Mouse (Mus musculus) CD4-positive naive resting alpha-beta T cell, adult 57 days (primary cell): ENCODE measurements around the gene Mapkapk5. TPM values are rescaled to one million over a fixed set of nuclear protein-coding genes. Genes with fewer than 3 reads are reported as not detected.

ENCODE experiments used
- total RNA-seq: library from RNA; stranded (reverse); gene quantifications from one replicate; pipeline ENCODE4 v1.2.4, GENCODE M21; 2023

Gene Mapkapk5
- 92.0 TPM for total RNA-seq

GRCm38 (mm10) chr5:121545793-121546529, at the start of gene Mapkapk5:
TSS of gene Mapkapk5 (minus strand) at chr5:121545905.

GRCm38 (mm10) chr5:121593451-121594401, 48.0 kb upstream of the Mapkapk5 start, which contains the start of gene Aldh2:
TSS of gene Aldh2 (minus strand) at chr5:121593824.

GRCm38 (mm10) chr5:121544910-121545792, 554 bp downstream of the Mapkapk5 start, which contains the start of the genes Adam1a and Gm42878:
TSS of gene Adam1a (minus strand) at chr5:121545482.
TSS of gene Gm42878 (minus strand) at chr5:121545482.

GRCm38 (mm10) chr5:121503231-121503630, 42.5 kb downstream of the Mapkapk5 start, which contains the start of gene Adam1b:
TSS of gene Adam1b (minus strand) at chr5:121503435.

Other genes starting within 250 kb of the Mapkapk5 start
- 39.3 TPM for gene Trafd1, start 160.3 kb downstream of the Mapkapk5 start, total RNA-seq
- gene Naa25, start 148.0 kb downstream of the Mapkapk5 start, total RNA-seq, result 42.7 TPM
- 0.92 TPM for gene Tmem116, start 94.0 kb downstream of the Mapkapk5 start, total RNA-seq
- 69.0 TPM for gene Erp29, start 93.4 kb downstream of the Mapkapk5 start, total RNA-seq
- not detected for gene Adam1b, start 42.5 kb downstream of the Mapkapk5 start, total RNA-seq
- gene Adam1a, start 423 bp downstream of the Mapkapk5 start, total RNA-seq, result 10.7 TPM
- not detected for gene Gm42878, start 423 bp downstream of the Mapkapk5 start, total RNA-seq
- 126 TPM for gene Aldh2, start 47.9 kb upstream of the Mapkapk5 start, total RNA-seq
- gene Acad12, start 73.0 kb upstream of the Mapkapk5 start, total RNA-seq, result 10.3 TPM
- gene Acad10, start 114.6 kb upstream of the Mapkapk5 start, total RNA-seq, result 11.9 TPM
- gene Brap, start 114.7 kb upstream of the Mapkapk5 start, total RNA-seq, result 108 TPM
- gene Atxn2, start 165.4 kb upstream of the Mapkapk5 start, total RNA-seq, result 114 TPM